Mouse (Mus musculus): ENCODE data around the gene Itgb1bp2.

GRCm38 (mm10) chrX:101420700-101421095 is 28.2 kb upstream of the Itgb1bp2 start, which contains the start of gene Zmym3:
- TF ChIP-seq ZNF384 (IDR thresholded peaks at IDR 0.05; ENCODE audit: low read depth, low read length) (no peak), EP300 (IDR thresholded peaks at IDR 0.05; ENCODE audit: low read depth in 1 of 2, low read length in 2 of 2) (no peak), MXI1 (IDR thresholded peaks at IDR 0.05; ENCODE audit: low read depth, low read length) (no peak), NELFE (IDR thresholded peaks at IDR 0.05; ENCODE audit: low read depth, low read length) (no peak), ZKSCAN1 (IDR thresholded peaks at IDR 0.05; ENCODE audit: low read depth, low read length) (no peak), CTCF (IDR thresholded peaks at IDR 0.05 in 2 of 3, conservative IDR thresholded peaks at IDR 0.05 in 1 of 3; ENCODE audit: control insufficient read depth in 1 of 3, insufficient read depth in 1 of 3, low read depth in 2 of 3, low read length in 3 of 3, poor library complexity in 1 of 3, severe bottlenecking in 1 of 3) (no peak), POLR2AphosphoS2 (IDR thresholded peaks at IDR 0.05; ENCODE audit: low read length) (no peak), MAZ (IDR thresholded peaks at IDR 0.05; ENCODE audit: low read depth, low read length) (no peak), POLR2A (IDR thresholded peaks at IDR 0.05; ENCODE audit: control insufficient read depth in 1 of 2, insufficient read depth in 1 of 2, low read depth in 1 of 2, low read length in 2 of 2, poor library complexity in 1 of 2) (no peak), GABPA (IDR thresholded peaks at IDR 0.05; ENCODE audit: low read depth, low read length) (no peak), E2F4 (IDR thresholded peaks at IDR 0.05; ENCODE audit: borderline replicate concordance, low read depth, low read length) (no peak), MAX (IDR thresholded peaks at IDR 0.05; ENCODE audit: low read length) (no peak), TCF12 (IDR thresholded peaks at IDR 0.05; ENCODE audit: low read depth, low read length) (no peak), GATA1 (IDR thresholded peaks at IDR 0.05; ENCODE audit: low read depth, low read length) (no peak)

Data from MEL (cell line).